ENCODE assay signal across 16 mouse cellular contexts in the genomic region with DNA sequence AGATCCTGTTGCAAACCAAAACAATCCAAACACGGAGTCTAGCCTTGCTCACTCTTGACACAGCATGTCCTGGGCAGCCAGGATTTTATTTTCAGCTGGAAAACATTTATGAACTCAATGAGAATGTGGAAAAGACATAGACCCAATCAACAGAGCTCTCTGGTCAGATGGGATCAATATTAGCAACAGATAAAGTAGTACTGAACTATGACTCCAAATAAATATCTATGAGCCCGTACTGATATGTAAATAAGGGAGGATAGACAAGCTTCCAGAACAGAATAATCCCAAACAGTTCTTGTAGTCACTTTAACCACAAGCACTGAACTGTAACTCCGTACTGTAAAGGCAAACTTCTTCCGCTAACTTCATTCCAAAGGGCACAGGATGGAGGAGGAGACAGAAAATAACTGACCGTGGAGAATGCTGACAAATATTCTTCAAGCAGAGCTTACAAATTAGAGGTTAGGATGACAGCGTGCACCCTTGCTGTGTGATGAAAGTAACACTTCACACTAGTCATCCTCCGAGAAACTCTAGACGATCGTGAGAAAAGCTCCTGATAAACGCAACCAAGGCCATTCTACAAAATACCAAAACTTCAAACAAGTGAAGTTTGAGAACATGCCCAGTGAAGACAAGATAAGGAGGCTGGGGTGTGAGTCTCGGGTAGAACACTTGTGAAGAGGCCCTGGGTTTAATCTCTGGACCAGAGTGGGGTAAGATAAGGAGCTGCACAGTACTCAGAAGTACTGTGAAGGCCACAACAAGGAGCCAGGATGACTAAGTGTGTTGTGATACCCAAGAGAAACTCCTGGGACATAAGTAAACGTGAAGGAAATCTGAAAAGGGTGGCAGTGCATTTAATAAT. TPM values are rescaled to one million over a fixed set of nuclear protein-coding genes. Genes with fewer than 3 reads are reported as not detected.
DNase-seq lines count a peak whose midpoint lies in the region; ATAC-seq and TF ChIP-seq lines count a peak whose summit lies in the region.
"Had no signal": no experiment of that assay in that cellular context is flagged by ENCODE, and none has a peak within 500 bp of the region (broad histone marks: within the 10 kb centered on the region; RNA-seq: fewer than 3 reads in every experiment).

No protein-coding gene starts in this region.

- peaks cover 75% of the 10 kb centered on the region for H3K4me1 ChIP-seq in heart, embryonic 13.5 days
- peaks cover 65% of the 10 kb centered on the region for H3K4me1 ChIP-seq in G1E (ENCODE audit: insufficient read depth, low read depth, low read length)
- H3K4me1 ChIP-seq in liver, embryonic 12.5 days: peaks cover 74% of the 10 kb centered on the region
- H3K4me1 ChIP-seq in forebrain, embryonic 10.5 days: peaks cover 16% of the 10 kb centered on the region

- peak overlapping the region; percentile 59 for H3K27ac ChIP-seq in heart, embryonic 13.5 days (replicated peaks)
- H3K27ac ChIP-seq in liver, embryonic 12.5 days: peak overlapping the region; percentile 99
- no peak overlapping the region for H3K27ac ChIP-seq in forebrain, embryonic 10.5 days
- H3K27ac ChIP-seq: forebrain, embryonic 13.5 days; limb, embryonic 13.5 days; midbrain, embryonic 13.5 days had no signal

- TF ChIP-seq CTCF in G1E (IDR thresholded peaks at IDR 0.05; ENCODE audit: low read depth, low read length): no peak

- peak overlapping the region; percentile 15 for H3K9ac ChIP-seq in heart, embryonic 13.5 days
- H3K9ac ChIP-seq in liver, embryonic 12.5 days: peak overlapping the region; percentile 91
- H3K9ac ChIP-seq: forebrain, embryonic 13.5 days; limb, embryonic 13.5 days; midbrain, embryonic 13.5 days had no signal

- no peak for ATAC-seq in heart, embryonic 13.5 days (ENCODE audit: extremely low read depth, insufficient number of reproducible peaks, low FRiP score, low TSS enrichment)
- peak; percentile 55 for ATAC-seq in G1E (ENCODE audit: extremely low read depth, insufficient number of reproducible peaks, low FRiP score, poor library complexity, severe bottlenecking)
- peak; percentile 61 for ATAC-seq in erythroid progenitor cell, adult 5-6 weeks (replicated peaks; ENCODE audit: low FRiP score, poor library complexity, severe bottlenecking)
- ATAC-seq in liver, embryonic 12.5 days: peak; percentile 80
- ATAC-seq: forebrain, embryonic 13.5 days; midbrain, embryonic 13.5 days had no signal

- no peaks in the 10 kb centered on the region for H3K36me3 ChIP-seq in heart, embryonic 13.5 days
- peaks cover 26% of the 10 kb centered on the region for H3K36me3 ChIP-seq in G1E (replicated peaks)
- peaks cover 3% of the 10 kb centered on the region; the same call in 1 of the 2 replicates for H3K36me3 ChIP-seq in liver, embryonic 12.5 days
- H3K36me3 ChIP-seq in forebrain, embryonic 10.5 days (replicated peaks): no peaks in the 10 kb centered on the region
- H3K36me3 ChIP-seq: limb, embryonic 13.5 days; midbrain, embryonic 13.5 days had no signal

- no peaks in the 10 kb centered on the region for H3K27me3 ChIP-seq in heart, embryonic 13.5 days (replicated peaks)
- no peaks in the 10 kb centered on the region for H3K27me3 ChIP-seq in G1E (ENCODE audit: insufficient read depth, low read length)
- no peaks in the 10 kb centered on the region for H3K27me3 ChIP-seq in liver, embryonic 12.5 days (replicated peaks)
- H3K27me3 ChIP-seq in forebrain, embryonic 10.5 days (ENCODE audit: poor library complexity, severe bottlenecking): no peaks in the 10 kb centered on the region
- H3K27me3 ChIP-seq: forebrain, embryonic 13.5 days; limb, embryonic 13.5 days; midbrain, embryonic 13.5 days had no signal

- H3K9me3 ChIP-seq in heart, embryonic 13.5 days: no peaks in the 10 kb centered on the region
- peaks cover 2% of the 10 kb centered on the region; the same call in 1 of the 2 replicates for H3K9me3 ChIP-seq in G1E (replicated peaks)
- no peaks in the 10 kb centered on the region for H3K9me3 ChIP-seq in liver, embryonic 12.5 days (replicated peaks)
- H3K9me3 ChIP-seq in forebrain, embryonic 10.5 days: no peaks in the 10 kb centered on the region
- H3K9me3 ChIP-seq: forebrain, embryonic 13.5 days; limb, embryonic 13.5 days; midbrain, embryonic 13.5 days had no signal

- H3K4me3 ChIP-seq in heart, embryonic 13.5 days: peak overlapping the region; percentile 84
- peak overlapping the region; percentile 98 for H3K4me3 ChIP-seq in G1E (ENCODE audit: low read depth, low read length)
- peak overlapping the region; percentile 90 for H3K4me3 ChIP-seq in liver, embryonic 12.5 days
- no peak overlapping the region for H3K4me3 ChIP-seq in forebrain, embryonic 10.5 days
- H3K4me3 ChIP-seq: forebrain, embryonic 13.5 days; limb, embryonic 13.5 days; midbrain, embryonic 13.5 days had no signal

- 18% methylated on average over 12 of the region's 12 CpGs for WGBS in heart, embryonic 13.5 days
- 18% methylated on average over 12 of the region's 12 CpGs for WGBS in liver, embryonic 12.5 days (ENCODE audit: insufficient replicate concordance)
- 83% methylated on average over 12 of the region's 12 CpGs for WGBS in forebrain, embryonic 10.5 days

- peak overlapping the region; percentile 72 for H3K4me2 ChIP-seq in heart, embryonic 13.5 days
- peak overlapping the region; percentile 89 for H3K4me2 ChIP-seq in liver, embryonic 12.5 days
- H3K4me2 ChIP-seq: forebrain, embryonic 13.5 days; limb, embryonic 13.5 days; midbrain, embryonic 13.5 days had no signal

- no peak for DNase-seq in heart, postnatal 4 days
- DNase-seq in G1E (ENCODE audit: low spot score): no peak
- no peak for DNase-seq in forebrain, embryonic 10.5 days (ENCODE audit: extremely low spot score, low spot score)
- no peak for DNase-seq in adrenal gland, postnatal 4 days (ENCODE audit: low spot score in 2 of 2)
- no peak for DNase-seq in left cerebral cortex, postnatal 14 days (ENCODE audit: low spot score in 2 of 2)
- DNase-seq: right cerebral cortex, postnatal 4 days had no signal

- intact Hi-C loops in left cerebral cortex, postnatal 14 days (cut with DNase I): no loop called here

RNA-seq across cellular contexts. Expression of a gene that starts 3.3 kb away (rescaled TPM):
- 65.9 and 68.6 TPM in 2 replicates for polyA plus RNA-seq in heart, embryonic 13.5 days (2015; fragmentation: Nextera tagmentation; extraction: Ambion mirVana)
- total RNA-seq in heart, postnatal 4 days (2021): 10 to 100 TPM; 44.1 to 46.9 TPM
- 274 and 280 TPM in 2 replicates for total RNA-seq in G1E (2014; fragmentation: Nextera tagmentation)
- total RNA-seq in G1E (2017): 292 and 317 TPM in 2 replicates
- 120 and 122 TPM in 2 replicates for polyA plus RNA-seq in G1E (2012)
- total RNA-seq in erythroid progenitor cell, adult 5-6 weeks (2015; ENCODE audit: low replicate concordance): 371 and 463 TPM in 2 replicates
- total RNA-seq in erythroid progenitor cell, adult 5-6 weeks (2017; ENCODE audit: low replicate concordance): 280 and 388 TPM in 2 replicates
- polyA plus RNA-seq in liver, embryonic 12.5 days (2016; fragmentation: Nextera tagmentation; extraction: Ambion mirVana): 216 and 218 TPM in 2 replicates
- polyA plus RNA-seq in forebrain, embryonic 10.5 days (2016; fragmentation: Nextera tagmentation; extraction: Ambion mirVana): 57.7 and 59.9 TPM in 2 replicates
- total RNA-seq in adrenal gland, postnatal 4 days (2021): 10 to 100 TPM; 36.2 to 41.8 TPM
- total RNA-seq in left cerebral cortex, postnatal 14 days (2021): 10 to 100 TPM; 48.4 to 52.0 TPM

RNA-seq across cellular contexts. Expression of a gene that starts 3.4 kb away (rescaled TPM):
- 0.06 and 0.09 TPM in 2 replicates for polyA plus RNA-seq in heart, embryonic 13.5 days (2015; fragmentation: Nextera tagmentation; extraction: Ambion mirVana)
- under 1 TPM in 1 of 2 experiments, not detected in 1; 0.12 TPM for total RNA-seq in heart, postnatal 4 days (2021)
- total RNA-seq in G1E (2014; fragmentation: Nextera tagmentation) (2.6 TPM in 1 of 2 replicates, not detected in the other), G1E (2017) (0.87 and 1.9 TPM in 2 replicates)
- not detected in 2 replicates for polyA plus RNA-seq in G1E (2012)
- 2.2 TPM in 1 of 2 replicates, not detected in the other for total RNA-seq in erythroid progenitor cell, adult 5-6 weeks (2015; ENCODE audit: low replicate concordance)
- total RNA-seq in erythroid progenitor cell, adult 5-6 weeks (2017; ENCODE audit: low replicate concordance): 0.30 TPM in 1 of 2 replicates, not detected in the other
- 0.13 and 0.29 TPM in 2 replicates for polyA plus RNA-seq in liver, embryonic 12.5 days (2016; fragmentation: Nextera tagmentation; extraction: Ambion mirVana)
- polyA plus RNA-seq in forebrain, embryonic 10.5 days (2016; fragmentation: Nextera tagmentation; extraction: Ambion mirVana): 0.33 and 0.36 TPM in 2 replicates
- total RNA-seq in adrenal gland, postnatal 4 days (2021): under 1 TPM; 0.54 to 0.56 TPM
- total RNA-seq in left cerebral cortex, postnatal 14 days (2021): under 1 TPM in 1 of 2 experiments, not detected in 1; 0.27 TPM

RNA-seq across cellular contexts. Expression of a gene that starts 49.6 kb away (rescaled TPM):
- polyA plus RNA-seq in heart, embryonic 13.5 days (2015; fragmentation: Nextera tagmentation; extraction: Ambion mirVana): not detected in 2 replicates
- total RNA-seq in heart, postnatal 4 days (2021): not detected
- total RNA-seq in G1E (2014; fragmentation: Nextera tagmentation): not detected in 2 replicates
- 0.05 and 0.12 TPM in 2 replicates for total RNA-seq in G1E (2017)
- not detected in 2 replicates for polyA plus RNA-seq in G1E (2012)
- not detected in 2 replicates for total RNA-seq in erythroid progenitor cell, adult 5-6 weeks (2015; ENCODE audit: low replicate concordance)
- total RNA-seq in erythroid progenitor cell, adult 5-6 weeks (2017; ENCODE audit: low replicate concordance): not detected in 2 replicates
- polyA plus RNA-seq in liver, embryonic 12.5 days (2016; fragmentation: Nextera tagmentation; extraction: Ambion mirVana): not detected in 2 replicates
- not detected in 2 replicates for polyA plus RNA-seq in forebrain, embryonic 10.5 days (2016; fragmentation: Nextera tagmentation; extraction: Ambion mirVana)
- not detected for total RNA-seq in adrenal gland, postnatal 4 days (2021)
- not detected for total RNA-seq in left cerebral cortex, postnatal 14 days (2021)
- total RNA-seq: hematopoietic stem cell, adult 5-6 weeks; layer of hippocampus, adult 8-10 months had no signal
- polyA plus RNA-seq: brain, embryonic 14.5 days; forebrain, embryonic 13.5 days; limb, embryonic 13.5 days; midbrain, embryonic 13.5 days; neural tube, embryonic 14.5 days had no signal

Comparison
In these comparisons a context has a peak if more than half of its experiments do, and no peak if none do; other contexts are left out.
1. RNA of a gene that starts 3.3 kb away (total RNA-seq): 280 to 463 TPM in erythroid progenitor cell, adult 5-6 weeks and 274 to 317 TPM in G1E; 48.4 to 52.0 TPM in left cerebral cortex, postnatal 14 days, 44.1 to 46.9 TPM in heart, postnatal 4 days and 36.2 to 41.8 TPM in adrenal gland, postnatal 4 days; every median in the first group is over 4 times any median in the second.